ENCODE assay signal across 11 mouse cellular contexts in genomic region chr9:78537154-78537873, GRCm38 (mm10). TPM values are rescaled to one million over a fixed set of nuclear protein-coding genes. Genes with fewer than 3 reads are reported as not detected.
DNase-seq lines count a peak whose midpoint lies in the region; ATAC-seq lines count a peak whose summit lies in the region.
"Had no signal": no experiment of that assay in that cellular context is flagged by ENCODE, and none has a peak within 500 bp of the region (broad histone marks: within the 10 kb centered on the region; RNA-seq: fewer than 3 reads in every experiment).

No protein-coding gene starts in this region.

- H3K4me3 ChIP-seq in heart, embryonic 11.5 days (ENCODE audit: low read depth, low read length), result no peak overlapping the region
- H3K4me3 ChIP-seq in heart, embryonic 14.5 days (ENCODE audit: control insufficient read depth in 1 of 2, insufficient read depth in 1 of 2, low read depth in 1 of 2, low read length in 2 of 2), result no peak overlapping the region
- H3K4me3 ChIP-seq: embryonic facial prominence, embryonic 15.5 days; liver, embryonic 13.5 days; stomach, embryonic 15.5 days had no signal

- peak; percentile 99 for DNase-seq in heart, adult 11 months
- DNase-seq in brain, adult 2 months (ENCODE audit: low read depth, low spot score), result peak; percentile 82
- DNase-seq in cerebellum, postnatal 25 days, result peak; percentile 77 to 84
- no peak for DNase-seq in left cerebral cortex, adult 11 months (ENCODE audit: low spot score)
- DNase-seq in kidney, postnatal 36 days, result no peak
- DNase-seq: liver, embryonic 13.5 days had no signal

- H3K4me1 ChIP-seq in heart, embryonic 11.5 days (ENCODE audit: control insufficient read depth, insufficient read depth, low read length), result peaks cover 15% of the 10 kb centered on the region
- H3K4me1 ChIP-seq in heart, embryonic 14.5 days (ENCODE audit: control insufficient read depth in 2 of 2, insufficient read depth in 2 of 2, low read length in 2 of 2), result peaks cover 9 to 19% of the 10 kb centered on the region in 2 experiments
- H3K4me1 ChIP-seq: liver, embryonic 13.5 days; stomach, embryonic 15.5 days had no signal

- no peak overlapping the region for H3K4me2 ChIP-seq in heart, embryonic 11.5 days
- H3K4me2 ChIP-seq in heart, embryonic 14.5 days (ENCODE audit: low read length), result no peak overlapping the region
- H3K4me2 ChIP-seq: embryonic facial prominence, embryonic 15.5 days; liver, embryonic 13.5 days; stomach, embryonic 15.5 days had no signal

- H3K9ac ChIP-seq in heart, embryonic 11.5 days (ENCODE audit: low read depth, low read length), result no peak overlapping the region
- no peak overlapping the region for H3K9ac ChIP-seq in heart, embryonic 14.5 days (ENCODE audit: low read length)
- H3K9ac ChIP-seq: embryonic facial prominence, embryonic 15.5 days; liver, embryonic 13.5 days; stomach, embryonic 15.5 days had no signal

- WGBS in heart, embryonic 11.5 days (ENCODE audit: insufficient replicate concordance), result 70% methylated on average over 9 of the region's 9 CpGs
- WGBS in heart, embryonic 14.5 days, result 45% methylated on average over 9 of the region's 9 CpGs

- ATAC-seq in heart, embryonic 11.5 days (replicated peaks; ENCODE audit: insufficient number of reproducible peaks, low FRiP score, low TSS enrichment), result no peak
- peak; percentile 56; the same call in 1 of the 2 replicates for ATAC-seq in heart, embryonic 14.5 days (ENCODE audit: insufficient number of reproducible peaks, insufficient read depth, low FRiP score, low read depth)
- ATAC-seq in megakaryocyte-erythroid progenitor cell, adult 5-6 weeks (replicated peaks; ENCODE audit: low FRiP score, low TSS enrichment, poor library complexity, severe bottlenecking), result no peak

- H3K36me3 ChIP-seq in heart, embryonic 11.5 days (ENCODE audit: control insufficient read depth, insufficient read depth, low read length), result no peaks in the 10 kb centered on the region
- H3K36me3 ChIP-seq in heart, embryonic 14.5 days (ENCODE audit: control insufficient read depth, insufficient read depth, low read length), result no peaks in the 10 kb centered on the region
- H3K36me3 ChIP-seq: embryonic facial prominence, embryonic 15.5 days; liver, embryonic 13.5 days; stomach, embryonic 15.5 days had no signal

- no peaks in the 10 kb centered on the region for H3K27me3 ChIP-seq in heart, embryonic 11.5 days (ENCODE audit: control insufficient read depth, insufficient read depth, low read length)
- H3K27me3 ChIP-seq in heart, embryonic 14.5 days (ENCODE audit: control insufficient read depth, insufficient read depth, low read length), result no peaks in the 10 kb centered on the region
- H3K27me3 ChIP-seq: embryonic facial prominence, embryonic 15.5 days; liver, embryonic 13.5 days; stomach, embryonic 15.5 days had no signal

- H3K9me3 ChIP-seq in heart, embryonic 11.5 days (replicated peaks; ENCODE audit: control insufficient read depth, low read length), result no peaks in the 10 kb centered on the region
- no peaks in the 10 kb centered on the region for H3K9me3 ChIP-seq in heart, embryonic 14.5 days (ENCODE audit: control insufficient read depth, low read length)
- H3K9me3 ChIP-seq: embryonic facial prominence, embryonic 15.5 days; liver, embryonic 13.5 days; stomach, embryonic 15.5 days had no signal

- no peak overlapping the region for H3K27ac ChIP-seq in heart, embryonic 11.5 days (ENCODE audit: low read depth, low read length)
- H3K27ac ChIP-seq in heart, embryonic 14.5 days (replicated peaks in 1 of 2; ENCODE audit: control insufficient read depth in 1 of 2, insufficient read depth in 1 of 2, low read depth in 2 of 2, low read length in 2 of 2), result 0 out of 4 replicates have a peak overlapping the region, but pooled peaks of 1 of the 2 experiments have one; percentile 37
- H3K27ac ChIP-seq: embryonic facial prominence, embryonic 15.5 days; liver, embryonic 13.5 days; stomach, embryonic 15.5 days had no signal

RNA-seq across cellular contexts. Expression of gene Eef1a1, which starts 48.4 kb away (rescaled TPM):
- 3,731 and 3,838 TPM in 2 replicates for polyA plus RNA-seq in heart, embryonic 11.5 days (2014; fragmentation: Nextera tagmentation; extraction: Ambion mirVana)
- 3,749 and 4,011 TPM in 2 replicates for polyA plus RNA-seq in heart, embryonic 14.5 days (2014; fragmentation: Nextera tagmentation; extraction: Ambion mirVana)
- 11,779 and 12,959 TPM in 2 replicates for total RNA-seq in megakaryocyte-erythroid progenitor cell, adult 5-6 weeks (2014; fragmentation: Nextera tagmentation)
- total RNA-seq in megakaryocyte-erythroid progenitor cell, adult 5-6 weeks (2017), result 14,853 and 18,691 TPM in 2 replicates

RNA-seq across cellular contexts. Expression of gene Slc17a5, which starts 50.5 kb away (rescaled TPM):
- 7.4 and 7.7 TPM in 2 replicates for polyA plus RNA-seq in heart, embryonic 11.5 days (2014; fragmentation: Nextera tagmentation; extraction: Ambion mirVana)
- 8.7 and 10.3 TPM in 2 replicates for polyA plus RNA-seq in heart, embryonic 14.5 days (2014; fragmentation: Nextera tagmentation; extraction: Ambion mirVana)
- 4.8 and 6.4 TPM in 2 replicates for total RNA-seq in megakaryocyte-erythroid progenitor cell, adult 5-6 weeks (2014; fragmentation: Nextera tagmentation)
- total RNA-seq in megakaryocyte-erythroid progenitor cell, adult 5-6 weeks (2017), result 0.94 and 6.0 TPM in 2 replicates

Comparison
In these comparisons a context has a peak if more than half of its experiments do, and no peak if none do; other contexts are left out.
1. DNase-seq: peak in heart, adult 11 months (single experiment), brain, adult 2 months (single experiment) and cerebellum, postnatal 25 days (2 of 2); none in left cerebral cortex, adult 11 months (single experiment) and kidney, postnatal 36 days (0 of 2).